Mouse (Mus musculus): Measurements from ENCODE around the gene Gm45783.
"Not testable (repeated sequence)": the region's sequence is repeated elsewhere in the genome, so short reads cannot be mapped to it uniquely, and the experiment has no call there.

Gene Gm45783

DNA sequence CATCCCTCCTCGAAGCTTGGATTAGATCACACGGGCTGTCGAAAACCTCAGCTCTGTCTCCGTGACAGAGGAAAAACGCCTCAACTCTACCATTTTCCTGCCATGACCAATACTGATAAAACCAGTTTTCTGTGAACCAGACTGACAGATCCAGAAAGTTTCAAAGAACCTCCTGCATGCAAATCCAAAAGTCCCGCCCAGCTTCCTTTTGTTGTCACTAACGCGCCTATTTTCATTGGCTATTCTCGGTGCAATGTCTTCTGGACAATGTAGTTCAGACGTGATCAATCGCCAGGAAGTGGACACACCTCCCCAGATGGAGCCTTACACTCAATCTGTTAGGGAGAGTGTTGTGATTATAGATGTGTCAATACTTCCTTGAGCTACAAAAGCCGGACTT, at the start of gene Gm45783:
TSS of gene Gm45783 (minus strand) at position 143 of the 400 bp plus-strand sequence.
- DNase-seq = not testable (repeated sequence)

DNA sequence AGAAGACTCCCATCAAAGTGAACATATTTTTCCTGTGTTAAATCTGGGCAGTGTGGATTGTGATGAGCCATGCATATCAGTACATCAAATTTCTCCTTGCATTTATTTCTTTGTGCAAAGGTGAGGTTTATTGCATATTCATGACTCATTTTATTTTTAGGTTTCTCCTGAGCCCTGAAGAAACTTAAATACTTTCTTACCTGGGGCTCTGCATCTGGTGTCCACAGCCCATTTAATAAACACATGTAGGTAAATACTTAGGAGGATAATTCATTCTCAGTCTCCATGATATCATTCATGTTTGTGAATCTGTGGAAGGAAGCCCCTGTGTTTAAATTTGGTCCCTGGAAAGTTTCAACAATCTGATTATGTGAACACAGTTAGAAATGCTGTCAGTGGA, 25.2 kb upstream of the Gm45783 start, which contains the start of gene Vmn2r31:
TSS of gene Vmn2r31 (minus strand) at position 101 of the 400 bp plus-strand sequence.
- DNase-seq = not testable (repeated sequence)

DNA sequence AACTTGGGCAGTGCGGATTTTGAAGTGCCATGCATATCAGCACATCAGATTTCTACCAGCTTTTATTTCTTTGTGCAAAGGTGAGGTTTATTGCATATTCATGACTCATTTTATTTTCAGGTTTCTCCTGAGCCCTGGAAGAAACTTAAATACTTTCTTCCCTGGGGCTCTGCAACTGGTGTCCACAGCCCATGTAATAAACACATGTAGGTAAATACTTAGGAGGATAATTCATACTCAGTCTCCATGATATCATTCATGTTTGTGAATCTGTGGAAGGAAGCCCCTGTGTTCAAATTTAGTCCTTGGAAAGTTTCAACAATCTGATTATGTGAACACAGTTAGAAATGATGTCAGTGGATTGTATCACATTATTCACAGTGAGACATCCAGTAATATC, 36.9 kb downstream of the Gm45783 start, which contains the start of gene Vmn2r30:
TSS of gene Vmn2r30 (minus strand) at position 101 of the 400 bp plus-strand sequence.
- not testable (repeated sequence) for DNase-seq

DNA sequence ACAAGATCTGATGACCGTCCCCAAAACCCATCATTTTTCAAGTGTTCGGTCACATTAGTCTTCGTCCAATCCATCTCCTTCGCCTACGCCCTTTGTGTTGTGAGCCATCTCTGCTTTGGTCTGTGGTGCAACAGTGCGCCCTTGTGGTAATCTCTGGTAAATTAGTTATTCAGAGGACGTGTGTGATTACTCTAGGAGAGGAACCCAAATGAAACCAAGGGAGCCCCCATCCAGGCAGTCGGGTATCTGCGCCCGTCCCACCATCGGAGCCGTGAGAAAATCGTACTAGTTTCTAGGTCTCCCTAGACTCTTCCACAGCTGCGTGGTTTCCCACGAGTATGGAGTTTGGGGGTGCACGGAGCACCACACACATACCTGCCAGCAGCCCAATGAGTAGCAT, 78.8 kb downstream of the Gm45783 start:
- peak; percentile 71 for DNase-seq

Measured in cerebellum, adult 9-11 months (tissue).